Mouse (Mus musculus) MEL (cell line): ENCODE measurements at regions not wholly inside any gene's neighbourhood (a gene's known extent, or its start where the extent isn't known, plus 50 kb on each side); places are given as distances from the start of the nearest gene placed in this dataset.

Source experiments
- CHD2 ChIP-seq: IDR thresholded peaks from 2 replicates; pipeline ENCODE4 v1.6.1; 2011; ENCODE audit warnings: low read length, improper control_type of control experiment
- CTCF ChIP-seq, 3 experiments: IDR thresholded peaks in 2 of 3; conservative IDR thresholded peaks in 1 of 3; 2 replicates each; pipeline ENCODE4 v1.5.1; 2011 to 2012; ENCODE audit warnings: low read length in 3 of 3, low read depth in 2 of 3, mild to moderate bottlenecking in 2 of 3, improper control_type of control experiment in 1 of 3, inconsistent platforms in 1 of 3, mixed read lengths in 1 of 3, moderate library complexity in 1 of 3; ENCODE audit not compliant: control insufficient read depth in 1 of 3, insufficient read depth in 1 of 3, poor library complexity in 1 of 3, severe bottlenecking in 1 of 3
- NRF1 ChIP-seq: IDR thresholded peaks from 2 replicates; pipeline ENCODE4 v1.6.1; 2014; ENCODE audit warnings: low read depth, mild to moderate bottlenecking, inconsistent platforms, low read length, improper control_type of control experiment, moderate library complexity; ENCODE audit not compliant: poor library complexity, insufficient read depth, severe bottlenecking
- POLR2A ChIP-seq, 2 experiments: IDR thresholded peaks; 2 replicates each; pipeline ENCODE4 v1.6.1; 2011 to 2012; ENCODE audit warnings: low read length in 2 of 2, mild to moderate bottlenecking in 2 of 2, control low read depth in 1 of 2, improper control_type of control experiment in 1 of 2, low read depth in 1 of 2, moderate library complexity in 1 of 2; ENCODE audit not compliant: control insufficient read depth in 1 of 2, insufficient read depth in 1 of 2, poor library complexity in 1 of 2
- TBP ChIP-seq: IDR thresholded peaks from 2 replicates; pipeline ENCODE4 v1.8.0; 2011; ENCODE audit warnings: low read depth, low read length, improper control_type of control experiment
- ZKSCAN1 ChIP-seq: IDR thresholded peaks from 2 replicates; pipeline ENCODE4 v1.6.1; 2012; ENCODE audit warnings: low read depth, mild to moderate bottlenecking, inconsistent platforms, low read length, improper control_type of control experiment, moderate library complexity
- ZNF384 ChIP-seq: IDR thresholded peaks from 2 replicates; pipeline ENCODE4 v1.6.1; 2012; ENCODE audit warnings: low read depth, mild to moderate bottlenecking, inconsistent platforms, low read length, improper control_type of control experiment

DNA sequence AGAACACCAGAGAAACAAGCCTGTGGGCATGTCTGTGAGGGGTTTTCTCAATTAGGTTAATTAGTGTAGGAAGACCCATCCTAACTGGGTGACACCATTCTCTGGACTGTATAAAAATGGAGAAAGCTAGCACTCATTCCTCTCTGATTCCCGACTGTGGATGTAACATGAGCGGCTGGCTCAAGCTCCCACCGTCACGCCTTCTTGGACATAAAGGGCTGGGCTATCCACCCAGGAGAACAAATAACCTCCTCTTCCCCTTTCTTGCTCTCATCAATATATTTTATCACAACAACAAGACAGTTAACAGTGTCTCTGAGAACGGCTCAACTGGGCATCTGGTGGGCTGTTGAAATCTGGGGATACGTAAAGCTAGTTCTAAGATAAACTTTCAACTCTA lies 62.4 kb upstream of the Klf4 start:
- TF ChIP-seq CHD2 (no peak), CTCF (IDR thresholded peaks at IDR 0.05 in 2 of 3, conservative IDR thresholded peaks at IDR 0.05 in 1 of 3; ENCODE audit: control insufficient read depth in 1 of 3, insufficient read depth in 1 of 3, low read depth in 2 of 3, low read length in 3 of 3, poor library complexity in 1 of 3, severe bottlenecking in 1 of 3) (no peak), POLR2A (IDR thresholded peaks at IDR 0.05; ENCODE audit: control insufficient read depth in 1 of 2, insufficient read depth in 1 of 2, low read depth in 1 of 2, low read length in 2 of 2, poor library complexity in 1 of 2) (no peak), TBP (no peak), ZKSCAN1 (no peak), ZNF384 (no peak), NRF1 (no peak)
